Mouse (Mus musculus) inflammation-experienced regulatory T-cells, adult 6 months (primary cell): ENCODE results near the gene Cdk5rap3. TPM values are rescaled to one million over a fixed set of nuclear protein-coding genes. Genes with fewer than 3 reads are reported as not detected.
A peak's percentile ranks its signal among the peaks of the same experiment; 100 is the strongest.

Experiments used
- ATAC-seq: one replicate; pipeline ENCODE4 v1.8.0; 2017
- polyA plus RNA-seq, 3 experiments: library from polyadenylated mRNA; unstranded; fragments of 100-300 nt; shearing (Covaris generic); gene quantifications; one replicate each; pipeline ENCODE4 v1.2.1; 2017

Gene Cdk5rap3
- polyA plus RNA-seq, 3 experiments from 2014 or later: 93.2 to 124 (median 96.9) TPM

GRCm38 (mm10) chr11:96933562-96934276, 17.4 kb upstream of the Cdk5rap3 start:
- ATAC-seq: no peak

GRCm38 (mm10) chr11:96931327-96932062, 15.2 kb upstream of the Cdk5rap3 start:
- no peak for ATAC-seq

- no peak for ATAC-seq
Measured at GRCm38 (mm10) chr11:96929766-96930331, 13.6 kb upstream of the Cdk5rap3 start.

GRCm38 (mm10) chr11:96929096-96929765, 12.9 kb upstream of the Cdk5rap3 start:
- ATAC-seq: no peak

- ATAC-seq: no peak
Measured at GRCm38 (mm10) chr11:96928691-96929090, 12.4 kb upstream of the Cdk5rap3 start.

GRCm38 (mm10) chr11:96928088-96928487, 11.8 kb upstream of the Cdk5rap3 start, which contains the start of gene Prr15l:
TSS of gene Prr15l (plus strand) at chr11:96928104.
- ATAC-seq: no peak

- no peak for ATAC-seq
Measured at GRCm38 (mm10) chr11:96926587-96926986, 10.3 kb upstream of the Cdk5rap3 start.

- no peak for ATAC-seq
Measured at GRCm38 (mm10) chr11:96925469-96926148, 9.3 kb upstream of the Cdk5rap3 start.

- ATAC-seq: no peak
Measured at GRCm38 (mm10) chr11:96924861-96925260, 8.6 kb upstream of the Cdk5rap3 start.

- ATAC-seq: no peak
Measured at GRCm38 (mm10) chr11:96919003-96919402, 2.7 kb upstream of the Cdk5rap3 start.

- ATAC-seq: no peak
Measured at GRCm38 (mm10) chr11:96917415-96917814, 1.1 kb upstream of the Cdk5rap3 start.

- no peak for ATAC-seq
Measured at GRCm38 (mm10) chr11:96916885-96917396, 645 bp upstream of the Cdk5rap3 start.

GRCm38 (mm10) chr11:96912682-96913081, 3.6 kb downstream of the Cdk5rap3 start:
- no peak for ATAC-seq

GRCm38 (mm10) chr11:96910003-96910402, 6.3 kb downstream of the Cdk5rap3 start:
- ATAC-seq: peak; percentile 78

GRCm38 (mm10) chr11:96908594-96908993, 7.7 kb downstream of the Cdk5rap3 start:
- ATAC-seq: no peak

- ATAC-seq: no peak
Measured at GRCm38 (mm10) chr11:96906431-96907161, 9.7 kb downstream of the Cdk5rap3 start.

- no peak for ATAC-seq
Measured at GRCm38 (mm10) chr11:96902639-96903635, 13.4 kb downstream of the Cdk5rap3 start.

GRCm38 (mm10) chr11:96901332-96901731, 15.0 kb downstream of the Cdk5rap3 start:
- ATAC-seq: no peak

GRCm38 (mm10) chr11:96899449-96900306, 16.6 kb downstream of the Cdk5rap3 start:
- no peak for ATAC-seq
